Mouse (Mus musculus): ENCODE measurements around the gene Asic2. TPM values are rescaled to one million over a fixed set of nuclear protein-coding genes. Genes with fewer than 3 reads are reported as not detected.

Asic2 gene
- polyA plus RNA-seq, 1 experiment from 2014 or later: 16.2 TPM

GRCm38 (mm10) chr11:81184721-81185120 is 783.5 kb downstream of the Asic2 start:
- H3K9ac ChIP-seq (ENCODE audit: low read depth, low read length): no peak overlapping the region
- no peaks in the 10 kb centered on the region for H3K36me3 ChIP-seq (ENCODE audit: control insufficient read depth, insufficient read depth, low read length)
- no peaks in the 10 kb centered on the region; the same call in 1 of the 2 replicates for H3K4me1 ChIP-seq (ENCODE audit: control insufficient read depth, insufficient read depth, low read length)
- no peak overlapping the region for H3K4me2 ChIP-seq (ENCODE audit: low read length)
- no peaks in the 10 kb centered on the region for H3K27me3 ChIP-seq (ENCODE audit: control insufficient read depth, insufficient read depth, low read depth, low read length)
- no peak for ATAC-seq
- no peak overlapping the region for H3K4me3 ChIP-seq (ENCODE audit: low read depth, low read length)
- H3K9me3 ChIP-seq (replicated peaks; ENCODE audit: control insufficient read depth, low read length, poor library complexity, severe bottlenecking): no peaks in the 10 kb centered on the region
- WGBS: 59% methylated on average over 7 of the region's 7 CpGs
- no peak overlapping the region for H3K27ac ChIP-seq (ENCODE audit: low read length)

GRCm38 (mm10) chr11:81164890-81165289 is 803.4 kb downstream of the Asic2 start:
- no peak overlapping the region for H3K27ac ChIP-seq (ENCODE audit: low read length)
- H3K9ac ChIP-seq (ENCODE audit: low read depth, low read length): no peak overlapping the region
- no peaks in the 10 kb centered on the region; the same call in 1 of the 2 replicates for H3K9me3 ChIP-seq (replicated peaks; ENCODE audit: control insufficient read depth, low read length, poor library complexity, severe bottlenecking)
- H3K4me2 ChIP-seq (ENCODE audit: low read length): no peak overlapping the region
- no peaks in the 10 kb centered on the region for H3K4me1 ChIP-seq (ENCODE audit: control insufficient read depth, insufficient read depth, low read length)
- no peaks in the 10 kb centered on the region for H3K36me3 ChIP-seq (ENCODE audit: control insufficient read depth, insufficient read depth, low read length)
- H3K4me3 ChIP-seq (ENCODE audit: low read depth, low read length): no peak overlapping the region
- WGBS: 85% methylated on average over 2 of the region's 2 CpGs
- no peak for ATAC-seq
- H3K27me3 ChIP-seq (ENCODE audit: control insufficient read depth, insufficient read depth, low read depth, low read length): no peaks in the 10 kb centered on the region

DNA sequence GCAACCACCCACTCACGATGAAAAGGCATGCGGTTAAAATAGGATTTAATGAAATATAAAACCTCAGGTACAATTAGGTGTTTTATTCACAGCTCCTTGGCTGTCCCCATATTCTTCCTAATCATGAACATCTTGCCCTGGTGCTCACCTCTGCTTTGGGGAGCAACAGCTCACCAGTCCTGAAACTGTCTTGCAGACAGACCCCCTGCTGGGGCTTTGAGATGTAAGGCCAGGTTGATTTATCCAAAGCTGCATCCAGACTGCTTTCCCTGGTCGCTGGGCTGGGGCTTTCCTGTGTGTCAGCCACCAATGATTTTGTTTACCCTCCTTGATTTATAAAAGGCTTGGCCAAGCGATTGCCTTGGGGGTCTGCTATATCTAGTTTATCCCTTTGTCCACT is 805.2 kb downstream of the Asic2 start:
- no peak overlapping the region for H3K9ac ChIP-seq (ENCODE audit: low read depth, low read length)
- no peaks in the 10 kb centered on the region; the same call in 1 of the 2 replicates for H3K9me3 ChIP-seq (replicated peaks; ENCODE audit: control insufficient read depth, low read length, poor library complexity, severe bottlenecking)
- ATAC-seq: no peak
- no peaks in the 10 kb centered on the region for H3K4me1 ChIP-seq (ENCODE audit: control insufficient read depth, insufficient read depth, low read length)
- no peaks in the 10 kb centered on the region for H3K36me3 ChIP-seq (ENCODE audit: control insufficient read depth, insufficient read depth, low read length)
- no peak overlapping the region for H3K4me3 ChIP-seq (ENCODE audit: low read depth, low read length)
- no peaks in the 10 kb centered on the region for H3K27me3 ChIP-seq (ENCODE audit: control insufficient read depth, insufficient read depth, low read depth, low read length)
- H3K4me2 ChIP-seq (ENCODE audit: low read length): no peak overlapping the region
- H3K27ac ChIP-seq (ENCODE audit: low read length): no peak overlapping the region
- 60% methylated on average over 4 of the region's 4 CpGs for WGBS

- 10% methylated on average over 13 of the region's 13 CpGs for WGBS
- H3K9ac ChIP-seq (ENCODE audit: low read depth, low read length): peak overlapping the region; percentile 86
Measured at GRCm38 (mm10) chr11:81153841-81154240, 814.4 kb downstream of the Asic2 start.

DNA sequence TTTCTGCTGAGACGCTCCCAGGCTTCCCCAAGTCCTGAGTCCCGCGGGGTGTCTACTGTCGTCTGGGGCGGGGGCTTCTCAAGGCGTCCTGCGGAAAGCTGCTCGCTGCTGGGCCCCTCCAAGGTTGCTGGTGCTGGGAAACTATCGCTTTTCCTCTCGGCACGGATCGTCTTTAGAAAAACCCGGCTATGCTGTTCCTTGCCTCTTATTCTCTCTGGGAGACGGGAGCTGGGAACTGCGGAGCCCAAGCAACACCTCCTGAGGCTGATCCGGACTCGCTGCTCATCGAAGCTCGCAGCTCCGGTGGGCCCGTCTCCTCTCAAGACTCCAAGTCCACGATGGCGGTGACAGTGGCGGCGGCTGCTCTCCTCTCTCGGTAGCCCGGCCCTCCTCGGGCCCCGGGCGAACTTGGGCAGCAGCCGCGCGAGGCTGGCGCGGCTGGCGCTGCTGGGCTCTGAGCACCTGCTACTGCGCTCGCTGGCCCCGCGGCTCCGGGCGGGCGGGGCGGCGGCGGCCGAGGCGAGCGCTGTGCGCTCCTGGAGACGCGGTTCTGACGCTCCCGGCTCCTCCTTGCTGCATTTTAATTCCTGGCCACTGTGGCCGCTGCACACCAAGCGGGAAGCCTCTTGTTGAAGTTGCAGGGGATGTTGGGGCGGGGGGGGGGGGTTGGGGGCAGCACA is 815.0 kb downstream of the Asic2 start:
- Histone ChIP-seq H3K9ac (ENCODE audit: low read depth, low read length) (peak overlapping the region; percentile 86), H3K27ac (ENCODE audit: low read length) (peak overlapping the region; percentile 81), H3K4me1 (ENCODE audit: control insufficient read depth, insufficient read depth, low read length) (peaks cover 13% of the 10 kb centered on the region), H3K9me3 (replicated peaks; ENCODE audit: control insufficient read depth, low read length, poor library complexity, severe bottlenecking) (no peaks in the 10 kb centered on the region), H3K4me3 (ENCODE audit: low read depth, low read length) (peak overlapping the region; percentile 68), H3K4me2 (ENCODE audit: low read length) (peak overlapping the region; percentile 85), H3K36me3 (ENCODE audit: control insufficient read depth, insufficient read depth, low read length) (no peaks in the 10 kb centered on the region), H3K27me3 (ENCODE audit: control insufficient read depth, insufficient read depth, low read depth, low read length) (peaks cover 3% of the 10 kb centered on the region)
- peak; percentile 90 for ATAC-seq
- under 1% methylated on average over 55 of the region's 57 CpGs for WGBS

More at GRCm38 (mm10) chr11:81153841-81154240, 814.4 kb downstream of the Asic2 start:
- Histone ChIP-seq H3K9me3 (replicated peaks; ENCODE audit: control insufficient read depth, low read length, poor library complexity, severe bottlenecking) (no peaks in the 10 kb centered on the region), H3K4me2 (ENCODE audit: low read length) (peak overlapping the region; percentile 85), H3K4me1 (ENCODE audit: control insufficient read depth, insufficient read depth, low read length) (peaks cover 13% of the 10 kb centered on the region), H3K27ac (ENCODE audit: low read length) (peak overlapping the region; percentile 81; the same call in 1 of the 2 replicates), H3K27me3 (ENCODE audit: control insufficient read depth, insufficient read depth, low read depth, low read length) (peaks cover 3% of the 10 kb centered on the region), H3K36me3 (ENCODE audit: control insufficient read depth, insufficient read depth, low read length) (no peaks in the 10 kb centered on the region), H3K4me3 (ENCODE audit: low read depth, low read length) (peak overlapping the region; percentile 68)
- peak; percentile 46 for ATAC-seq

- ATAC-seq: peak; percentile 85
- WGBS: 0% methylated on average over 46 of the region's 55 CpGs
- Histone ChIP-seq H3K4me2 (ENCODE audit: low read length) (peak overlapping the region; percentile 85), H3K4me3 (ENCODE audit: low read depth, low read length) (peak overlapping the region; percentile 68), H3K4me1 (ENCODE audit: control insufficient read depth, insufficient read depth, low read length) (peaks cover 13% of the 10 kb centered on the region), H3K9me3 (replicated peaks; ENCODE audit: control insufficient read depth, low read length, poor library complexity, severe bottlenecking) (no peaks in the 10 kb centered on the region), H3K36me3 (ENCODE audit: control insufficient read depth, insufficient read depth, low read length) (no peaks in the 10 kb centered on the region), H3K27ac (ENCODE audit: low read length) (peak overlapping the region; percentile 81), H3K9ac (ENCODE audit: low read depth, low read length) (peak overlapping the region; percentile 86), H3K27me3 (ENCODE audit: control insufficient read depth, insufficient read depth, low read depth, low read length) (peaks cover 3% of the 10 kb centered on the region)
Measured at GRCm38 (mm10) chr11:81152460-81153160, 815.6 kb downstream of the Asic2 start.

DNA sequence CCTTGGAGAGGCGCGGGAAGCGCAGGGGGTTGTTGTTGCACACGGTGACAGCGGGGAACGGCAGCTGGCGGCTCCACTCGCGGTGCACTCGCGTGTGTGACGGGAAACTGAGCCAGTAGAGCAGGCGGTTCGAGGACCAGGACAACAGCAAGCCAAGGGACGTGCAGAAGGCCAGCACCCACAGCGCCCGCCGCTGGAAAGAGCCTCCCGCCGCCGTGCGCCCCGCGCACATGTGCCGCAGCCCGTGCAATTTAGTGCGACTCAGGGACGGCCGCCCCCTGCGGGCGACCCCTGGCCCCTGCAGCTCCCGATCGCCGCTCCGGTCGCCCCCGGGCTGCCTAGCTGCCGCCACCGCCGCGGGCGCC is 816.3 kb downstream of the Asic2 start:
- no peaks in the 10 kb centered on the region for H3K9me3 ChIP-seq (replicated peaks; ENCODE audit: control insufficient read depth, low read length, poor library complexity, severe bottlenecking)
- H3K9ac ChIP-seq (ENCODE audit: low read depth, low read length): peak overlapping the region; percentile 86
- peak overlapping the region; percentile 81 for H3K27ac ChIP-seq (ENCODE audit: low read length)
- peaks cover 13% of the 10 kb centered on the region for H3K4me1 ChIP-seq (ENCODE audit: control insufficient read depth, insufficient read depth, low read length)
- H3K4me2 ChIP-seq (ENCODE audit: low read length): peak overlapping the region; percentile 85
- under 1% methylated on average over 29 of the region's 42 CpGs for WGBS
- peaks cover 3% of the 10 kb centered on the region for H3K27me3 ChIP-seq (ENCODE audit: control insufficient read depth, insufficient read depth, low read depth, low read length)
- ATAC-seq: peak; percentile 37
- no peaks in the 10 kb centered on the region for H3K36me3 ChIP-seq (ENCODE audit: control insufficient read depth, insufficient read depth, low read length)
- H3K4me3 ChIP-seq (ENCODE audit: low read depth, low read length): peak overlapping the region; percentile 68

DNA sequence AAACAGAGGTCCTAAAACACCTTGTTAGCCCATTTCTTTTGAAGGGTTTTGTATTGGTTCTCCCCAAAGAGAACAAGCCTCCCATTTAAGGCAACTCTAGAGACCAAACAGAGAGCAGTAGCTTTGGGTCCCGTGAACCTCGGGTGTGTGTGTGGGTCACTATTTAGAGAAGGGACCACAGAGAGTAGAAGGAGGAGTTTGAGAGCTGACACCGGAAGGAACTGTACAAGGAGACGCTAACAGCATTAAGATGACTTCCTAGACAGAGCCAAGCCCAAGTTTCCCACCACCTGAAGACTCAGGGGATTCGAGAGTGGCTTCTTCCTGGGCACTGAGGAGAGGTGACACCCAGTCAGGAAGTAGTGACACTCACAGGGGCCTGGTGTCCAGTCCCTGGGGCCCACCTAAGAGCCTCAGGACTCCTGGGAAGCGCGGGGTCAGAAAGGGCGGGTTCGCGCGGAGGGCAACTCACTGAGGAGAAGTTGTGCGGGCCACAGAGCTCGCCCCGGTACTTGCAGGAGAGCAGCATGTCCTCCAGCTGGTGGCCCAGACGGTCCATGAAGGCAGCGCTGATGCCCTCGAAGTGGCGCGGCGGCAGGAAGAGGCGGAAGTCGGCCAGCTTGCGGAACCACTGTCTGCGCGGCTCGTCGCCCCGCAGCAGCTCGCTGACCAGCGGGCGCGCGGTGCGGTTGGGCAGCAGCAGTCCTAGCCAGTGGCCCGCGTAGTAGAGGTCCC is 816.8 kb downstream of the Asic2 start:
- Histone ChIP-seq H3K9me3 (replicated peaks; ENCODE audit: control insufficient read depth, low read length, poor library complexity, severe bottlenecking) (no peaks in the 10 kb centered on the region), H3K4me3 (ENCODE audit: low read depth, low read length) (peak overlapping the region; percentile 68), H3K4me1 (ENCODE audit: control insufficient read depth, insufficient read depth, low read length) (peaks cover 13% of the 10 kb centered on the region), H3K27ac (ENCODE audit: low read length) (no peak overlapping the region), H3K36me3 (ENCODE audit: control insufficient read depth, insufficient read depth, low read length) (no peaks in the 10 kb centered on the region), H3K4me2 (ENCODE audit: low read length) (peak overlapping the region; percentile 85), H3K27me3 (ENCODE audit: control insufficient read depth, insufficient read depth, low read depth, low read length) (peaks cover 3% of the 10 kb centered on the region), H3K9ac (ENCODE audit: low read depth, low read length) (peak overlapping the region; percentile 86)
- peak; percentile 40 for ATAC-seq
- 6% methylated on average over 36 of the region's 36 CpGs for WGBS
